Mouse (Mus musculus): ENCODE results near the gene Cyp2b19. TPM values are rescaled to one million over a fixed set of nuclear protein-coding genes. Genes with fewer than 3 reads are reported as not detected.

The Cyp2b19 gene
- polyA plus RNA-seq (2015; fragmentation: Nextera tagmentation; extraction: Ambion mirVana): 0.36 and 0.52 TPM in 2 replicates

DNA sequence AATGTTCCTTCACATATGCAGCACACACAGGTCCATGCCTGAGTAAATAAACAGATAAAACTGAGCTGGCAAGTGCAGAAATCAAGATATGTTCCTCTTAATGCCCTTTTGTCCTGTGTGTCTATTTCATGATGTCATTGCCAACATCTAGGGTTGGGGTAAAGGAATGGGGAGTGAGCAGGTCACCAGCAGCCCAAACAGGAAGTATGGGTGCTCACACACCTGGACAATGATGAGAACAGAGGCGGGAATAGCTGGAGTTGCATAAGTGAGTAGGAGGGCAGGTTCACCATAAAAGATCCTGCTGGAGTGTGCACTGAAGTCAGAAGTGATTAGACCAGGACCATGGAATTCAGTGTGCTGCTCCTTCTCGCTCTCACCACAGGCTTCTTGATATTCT, at the start of gene Cyp2b19:
Cyp2b19 (plus strand) TSS at position 301 of the 400 bp plus-strand sequence.
- no peak for ATAC-seq (ENCODE audit: low FRiP score)
- 0 out of 2 replicates have a peak, but pooled peaks cover 8% of the 10 kb centered on the region for H3K9me3 ChIP-seq (replicated peaks)
- no peak within 1 kb of the TSS for H3K4me3 ChIP-seq (replicated peaks)
- WGBS: 87% methylated on average over 2 of the region's 2 CpGs
- H3K36me3 ChIP-seq: no peaks in the 10 kb centered on the region
- no peak within 1 kb of the TSS for H3K27ac ChIP-seq (replicated peaks)
- no peak within 1 kb of the TSS for H3K9ac ChIP-seq (replicated peaks)
- H3K4me1 ChIP-seq: no peaks in the 10 kb centered on the region
- H3K4me2 ChIP-seq: no peak within 1 kb of the TSS
- H3K27me3 ChIP-seq (replicated peaks): no peaks in the 10 kb centered on the region

DNA sequence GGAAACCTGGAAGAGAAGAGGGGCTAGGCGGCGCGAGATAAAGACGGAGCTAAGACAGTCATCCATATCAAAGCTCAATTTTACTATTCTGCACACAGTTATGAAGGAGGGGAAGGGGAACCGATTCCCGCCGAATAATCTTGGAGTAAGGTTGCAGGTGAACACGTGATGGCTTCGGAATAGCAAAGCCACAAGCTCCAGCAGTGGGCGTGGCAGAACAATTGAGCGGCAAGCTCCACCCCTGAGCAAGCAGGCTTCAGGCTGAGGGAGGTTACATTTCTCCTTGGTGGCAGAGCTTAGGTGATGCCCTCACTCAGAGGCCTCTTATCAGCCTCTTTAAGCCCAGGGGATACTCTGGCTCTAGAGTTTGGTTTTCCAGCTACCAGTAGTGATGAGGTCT, 45.9 kb upstream of the Cyp2b19 start:
- WGBS: 93% methylated on average over 11 of the region's 11 CpGs
- no peak overlapping the region for H3K4me2 ChIP-seq
- ATAC-seq (ENCODE audit: low FRiP score): no peak
- no peak overlapping the region for H3K4me3 ChIP-seq (replicated peaks)
- no peaks in the 10 kb centered on the region for H3K36me3 ChIP-seq
- H3K27ac ChIP-seq (replicated peaks): no peak overlapping the region
- H3K9ac ChIP-seq (replicated peaks): no peak overlapping the region
- H3K27me3 ChIP-seq (replicated peaks): no peaks in the 10 kb centered on the region
- H3K9me3 ChIP-seq (replicated peaks): peaks cover 7% of the 10 kb centered on the region; the same call in 1 of the 2 replicates
- no peaks in the 10 kb centered on the region for H3K4me1 ChIP-seq

DNA sequence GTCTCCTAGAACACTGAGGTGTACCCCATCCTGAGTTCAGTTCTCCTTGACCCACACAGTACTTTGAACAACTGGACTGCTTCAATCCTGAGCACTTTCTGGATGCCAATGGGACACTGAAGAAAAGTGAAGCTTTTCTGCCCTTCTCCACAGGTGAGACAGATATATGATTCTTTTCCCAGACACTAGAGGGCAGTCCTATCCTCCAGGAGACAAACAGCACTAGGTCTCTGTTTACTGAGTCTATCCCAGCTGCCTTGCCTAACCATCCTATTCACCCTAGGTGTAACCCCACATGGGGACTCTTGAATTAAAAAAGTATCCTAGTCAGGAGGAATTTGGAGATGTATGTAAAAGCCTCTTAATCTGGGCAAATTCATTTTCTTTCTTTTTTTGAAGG, 18.0 kb upstream of the Cyp2b19 start:
- H3K9me3 ChIP-seq (replicated peaks): no peaks in the 10 kb centered on the region
- no peak overlapping the region for H3K4me3 ChIP-seq (replicated peaks)
- no peaks in the 10 kb centered on the region for H3K27me3 ChIP-seq (replicated peaks)
- no peaks in the 10 kb centered on the region for H3K4me1 ChIP-seq
- H3K27ac ChIP-seq (replicated peaks): no peak overlapping the region
- H3K4me2 ChIP-seq: no peak overlapping the region
- no peak for ATAC-seq (ENCODE audit: low FRiP score)
- H3K9ac ChIP-seq (replicated peaks): no peak overlapping the region
- H3K36me3 ChIP-seq: no peaks in the 10 kb centered on the region

- H3K4me1 ChIP-seq: no peaks in the 10 kb centered on the region
- no peak overlapping the region for H3K4me3 ChIP-seq (replicated peaks)
Measured at GRCm38 (mm10) chr7:26743948-26744347, 13.0 kb upstream of the Cyp2b19 start.

GRCm38 (mm10) chr7:26745486-26745885, 11.5 kb upstream of the Cyp2b19 start:
- Histone ChIP-seq H3K27me3 (replicated peaks) (no peaks in the 10 kb centered on the region), H3K4me3 (replicated peaks) (no peak overlapping the region), H3K27ac (replicated peaks) (no peak overlapping the region), H3K9me3 (replicated peaks) (no peaks in the 10 kb centered on the region), H3K36me3 (no peaks in the 10 kb centered on the region), H3K9ac (replicated peaks) (no peak overlapping the region), H3K4me2 (no peak overlapping the region), H3K4me1 (no peaks in the 10 kb centered on the region)
- no peak for ATAC-seq (ENCODE audit: low FRiP score)
- WGBS: 70% methylated on average over 1 of the region's 1 CpGs

More at GRCm38 (mm10) chr7:26743948-26744347, 13.0 kb upstream of the Cyp2b19 start:
- Histone ChIP-seq H3K36me3 (no peaks in the 10 kb centered on the region), H3K9ac (replicated peaks) (no peak overlapping the region), H3K27ac (replicated peaks) (no peak overlapping the region), H3K9me3 (replicated peaks) (no peaks in the 10 kb centered on the region), H3K27me3 (replicated peaks) (no peaks in the 10 kb centered on the region), H3K4me2 (no peak overlapping the region)
- 88% methylated on average over 4 of the region's 4 CpGs for WGBS
- no peak for ATAC-seq (ENCODE audit: low FRiP score)

GRCm38 (mm10) chr7:26767084-26767483, 10.1 kb downstream of the Cyp2b19 start:
- Histone ChIP-seq H3K9ac (replicated peaks) (no peak overlapping the region), H3K4me3 (replicated peaks) (no peak overlapping the region), H3K27ac (replicated peaks) (no peak overlapping the region), H3K36me3 (no peaks in the 10 kb centered on the region), H3K9me3 (replicated peaks) (0 out of 2 replicates have a peak, but pooled peaks cover 4% of the 10 kb centered on the region), H3K4me2 (no peak overlapping the region), H3K4me1 (no peaks in the 10 kb centered on the region), H3K27me3 (replicated peaks) (no peaks in the 10 kb centered on the region)
- WGBS: 62% methylated on average over 1 of the region's 1 CpGs
- ATAC-seq (ENCODE audit: low FRiP score): no peak

DNA sequence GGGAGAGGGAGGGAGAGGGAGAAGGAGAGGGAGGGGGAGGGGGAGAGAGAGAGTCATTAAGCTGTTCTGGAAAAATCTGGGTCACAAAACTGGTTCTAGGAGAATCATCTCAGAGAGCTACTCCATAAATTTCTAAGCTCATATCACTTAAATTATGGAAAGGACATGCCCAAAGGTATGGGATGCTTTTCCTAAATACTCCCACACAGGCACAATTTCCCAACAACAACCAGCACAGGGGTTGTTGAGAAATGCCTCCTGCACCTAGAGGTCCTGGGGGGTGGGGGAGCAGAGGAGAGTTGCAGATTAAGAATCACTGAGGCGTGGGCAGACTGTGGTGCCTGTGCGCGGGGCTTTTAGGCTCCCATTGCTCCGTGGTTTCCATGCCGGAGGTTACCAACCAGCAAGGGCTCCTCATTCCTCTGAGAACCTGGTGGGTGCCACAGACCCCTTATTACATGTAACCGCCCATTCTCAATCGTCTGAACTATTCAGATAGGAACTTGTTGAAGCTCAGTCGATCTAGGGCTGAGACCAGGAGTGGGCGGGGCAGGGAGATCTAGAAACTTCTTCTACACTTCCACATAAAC, 13.0 kb downstream of the Cyp2b19 start:
- Histone ChIP-seq H3K4me2 (no peak overlapping the region), H3K9ac (replicated peaks) (no peak overlapping the region), H3K27ac (replicated peaks) (no peak overlapping the region), H3K36me3 (no peaks in the 10 kb centered on the region), H3K27me3 (replicated peaks) (no peaks in the 10 kb centered on the region), H3K4me3 (replicated peaks) (no peak overlapping the region), H3K9me3 (replicated peaks) (no peaks in the 10 kb centered on the region), H3K4me1 (no peaks in the 10 kb centered on the region)
- 90% methylated on average over 9 of the region's 9 CpGs for WGBS
- ATAC-seq (ENCODE audit: low FRiP score): no peak

DNA sequence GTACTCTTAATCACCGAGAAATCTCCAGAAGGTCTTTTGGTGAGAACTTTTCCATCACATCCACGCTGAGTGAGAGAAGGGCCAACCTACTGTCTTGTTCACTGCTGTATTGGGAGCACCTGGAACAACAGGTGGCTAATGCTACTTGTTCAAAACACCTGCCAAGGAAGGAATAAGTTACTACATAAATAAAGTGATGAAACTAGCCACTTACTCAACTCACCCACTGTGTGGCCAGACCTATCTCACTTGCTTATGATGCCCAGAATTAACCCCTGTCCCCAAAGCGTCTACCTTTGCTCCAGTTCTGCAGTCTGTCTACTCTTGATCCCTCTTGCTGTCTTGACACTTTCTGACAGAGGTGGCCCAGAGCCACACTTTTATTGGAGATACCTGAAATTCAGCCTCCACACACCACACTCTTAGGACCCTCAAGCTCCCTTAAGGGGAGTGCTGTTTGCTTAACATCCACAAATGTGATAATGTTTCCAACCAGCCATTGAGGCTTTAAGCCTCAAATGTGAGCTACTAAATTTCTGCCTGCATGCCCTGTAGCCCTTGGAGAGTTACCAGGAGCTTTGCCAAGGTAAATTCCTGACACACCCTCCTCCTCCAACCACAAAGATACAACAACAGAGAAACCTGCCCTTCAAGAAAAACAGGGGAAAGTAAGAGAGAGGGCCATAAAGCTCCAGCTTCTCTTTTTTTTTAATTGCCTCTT, 16.1 kb downstream of the Cyp2b19 start:
- no peak for ATAC-seq (ENCODE audit: low FRiP score)
- H3K4me1 ChIP-seq: no peaks in the 10 kb centered on the region
- H3K9me3 ChIP-seq (replicated peaks): no peaks in the 10 kb centered on the region
- WGBS: 76% methylated on average over 3 of the region's 3 CpGs
- H3K4me2 ChIP-seq: no peak overlapping the region
- no peaks in the 10 kb centered on the region for H3K27me3 ChIP-seq (replicated peaks)
- H3K4me3 ChIP-seq (replicated peaks): no peak overlapping the region
- no peaks in the 10 kb centered on the region for H3K36me3 ChIP-seq
- H3K27ac ChIP-seq (replicated peaks): no peak overlapping the region
- no peak overlapping the region for H3K9ac ChIP-seq (replicated peaks)

DNA sequence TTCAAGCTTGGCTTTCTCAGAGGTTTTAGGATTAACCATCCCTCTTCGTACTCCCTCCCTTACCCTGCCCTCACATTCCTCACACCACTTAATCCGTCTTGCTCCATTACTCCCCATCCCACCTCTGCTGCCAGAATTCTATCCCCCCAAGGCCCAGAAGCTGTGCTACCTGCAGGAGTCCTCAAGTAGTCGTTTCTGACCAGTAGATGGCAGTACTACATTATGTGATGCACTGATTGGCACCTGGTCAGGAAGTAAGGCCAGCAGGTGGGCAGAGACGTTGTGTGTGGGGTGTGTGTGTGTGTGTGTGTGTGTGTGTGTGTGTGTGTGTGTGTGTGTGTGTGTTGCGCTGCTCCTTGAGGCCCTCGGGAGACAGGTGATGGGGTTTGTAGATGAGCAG, 18.9 kb downstream of the Cyp2b19 start:
- Histone ChIP-seq H3K4me2 (no peak overlapping the region), H3K27me3 (replicated peaks) (no peaks in the 10 kb centered on the region), H3K4me3 (replicated peaks) (no peak overlapping the region), H3K9me3 (replicated peaks) (no peaks in the 10 kb centered on the region), H3K27ac (replicated peaks) (no peak overlapping the region), H3K9ac (replicated peaks) (no peak overlapping the region), H3K4me1 (no peaks in the 10 kb centered on the region), H3K36me3 (no peaks in the 10 kb centered on the region)
- no peak for ATAC-seq (ENCODE audit: low FRiP score)
- WGBS: 28% methylated on average over 6 of the region's 6 CpGs

DNA sequence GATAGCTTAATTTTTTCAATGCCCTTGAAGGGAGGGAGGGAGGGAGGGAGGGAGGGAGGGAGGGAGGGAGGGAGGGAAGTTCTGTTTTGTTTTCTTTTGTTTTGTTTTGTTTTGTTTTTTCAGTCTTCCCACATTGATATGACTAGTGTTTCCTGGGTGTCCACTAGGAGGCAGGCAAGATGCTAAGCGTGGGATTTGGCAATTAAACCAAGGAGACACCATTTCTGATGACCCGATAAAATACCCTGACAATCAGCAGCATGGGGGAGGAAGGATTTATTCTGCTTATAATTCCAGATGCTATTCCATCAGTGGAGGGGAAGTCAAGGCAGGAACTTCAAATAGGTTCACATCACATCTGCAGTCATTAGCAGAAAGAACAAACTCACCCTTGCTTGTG, 20.9 kb downstream of the Cyp2b19 start:
- Histone ChIP-seq H3K36me3 (no peaks in the 10 kb centered on the region), H3K27me3 (replicated peaks) (no peaks in the 10 kb centered on the region), H3K9me3 (replicated peaks) (no peaks in the 10 kb centered on the region), H3K9ac (replicated peaks) (no peak overlapping the region), H3K4me2 (no peak overlapping the region), H3K4me1 (no peaks in the 10 kb centered on the region), H3K27ac (replicated peaks) (no peak overlapping the region), H3K4me3 (replicated peaks) (no peak overlapping the region)
- WGBS: 52% methylated on average over 2 of the region's 2 CpGs
- no peak for ATAC-seq (ENCODE audit: low FRiP score)

DNA sequence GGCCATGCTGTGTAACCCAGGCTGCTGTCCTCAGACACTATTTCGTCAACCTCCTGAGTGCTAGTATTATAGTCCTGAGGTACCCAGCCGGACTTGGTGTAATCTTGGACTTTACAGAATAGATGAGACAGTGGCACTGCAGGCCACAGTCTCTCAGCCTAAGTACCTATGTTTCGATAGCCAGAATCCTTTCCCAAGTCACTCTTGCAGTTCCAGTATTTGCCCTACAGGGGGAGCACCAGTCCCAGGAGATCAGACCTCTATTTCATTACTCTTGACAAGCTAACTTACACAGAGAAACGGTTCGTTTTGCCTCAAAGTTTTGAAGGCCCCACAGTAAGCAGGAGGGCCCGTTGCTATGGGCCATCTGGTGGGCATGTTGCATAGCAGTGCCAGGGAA, 21.5 kb downstream of the Cyp2b19 start:
- no peaks in the 10 kb centered on the region for H3K36me3 ChIP-seq
- ATAC-seq (ENCODE audit: low FRiP score): no peak

GRCm38 (mm10) chr7:26779799-26780416, 23.0 kb downstream of the Cyp2b19 start:
- Histone ChIP-seq H3K4me2 (peak overlapping the region; percentile 40), H3K36me3 (no peaks in the 10 kb centered on the region), H3K9ac (replicated peaks) (no peak overlapping the region), H3K4me3 (replicated peaks) (no peak overlapping the region), H3K4me1 (no peaks in the 10 kb centered on the region), H3K27ac (replicated peaks) (no peak overlapping the region), H3K27me3 (replicated peaks) (no peaks in the 10 kb centered on the region), H3K9me3 (replicated peaks) (no peaks in the 10 kb centered on the region)
- WGBS: 84% methylated on average over 5 of the region's 5 CpGs
- peak; percentile 71 for ATAC-seq (ENCODE audit: low FRiP score)

More for the DNA sequence above, 21.5 kb downstream of the Cyp2b19 start:
- no peaks in the 10 kb centered on the region for H3K4me1 ChIP-seq
- H3K9ac ChIP-seq (replicated peaks): no peak overlapping the region
- no peak overlapping the region for H3K4me2 ChIP-seq
- H3K27me3 ChIP-seq (replicated peaks): no peaks in the 10 kb centered on the region
- WGBS: 47% methylated on average over 6 of the region's 6 CpGs
- H3K4me3 ChIP-seq (replicated peaks): no peak overlapping the region
- no peak overlapping the region for H3K27ac ChIP-seq (replicated peaks)
- H3K9me3 ChIP-seq (replicated peaks): no peaks in the 10 kb centered on the region

All from neural tube, embryonic 15.5 days (tissue).